Comparison of ENCODE assay signal across 8 mouse cellular contexts in the genomic region with DNA sequence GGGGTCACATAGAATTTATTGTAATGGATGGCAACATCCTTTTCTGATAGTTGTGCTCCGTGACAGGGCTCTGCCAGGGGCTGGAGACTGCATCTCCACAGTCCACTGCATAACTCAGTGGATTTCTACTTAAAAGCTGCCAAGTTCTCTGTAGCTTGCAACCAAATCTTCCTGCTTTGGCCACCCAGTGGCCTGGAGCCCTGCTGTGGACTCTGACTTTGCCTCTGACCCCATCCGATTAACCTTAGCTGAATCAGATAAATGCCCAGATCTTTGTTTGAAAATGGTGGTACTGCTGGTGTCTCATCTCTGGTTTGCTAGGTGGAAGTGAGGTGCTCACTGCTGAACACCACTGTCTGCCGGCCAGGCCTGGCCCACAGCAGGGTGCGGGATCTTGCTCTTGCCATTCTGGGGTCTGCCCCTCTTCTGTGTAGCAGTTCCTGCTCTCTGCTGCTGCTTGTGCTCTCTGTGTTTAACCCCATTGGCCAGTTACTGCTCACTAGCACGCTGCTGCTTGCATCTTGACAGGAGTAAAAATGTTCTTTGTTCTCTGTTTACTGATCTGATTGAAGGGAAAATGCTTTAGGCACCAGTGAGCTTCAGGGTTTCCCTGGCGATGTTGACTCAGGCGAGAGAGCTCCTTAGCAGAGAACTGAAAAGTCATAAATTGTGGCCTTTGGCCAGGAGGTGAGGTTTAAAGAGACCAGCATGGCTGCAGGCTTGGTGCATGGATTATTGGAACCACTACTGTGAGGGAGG.
A peak's percentile ranks its signal among the peaks of the same experiment; 100 is the strongest.
DNase-seq lines count a peak whose midpoint lies in the region; ATAC-seq and TF ChIP-seq lines count a peak whose summit lies in the region.

No protein-coding gene starts in this region.

- no peak for TF ChIP-seq CTCF in kidney, adult 2 months (conservative IDR thresholded peaks at IDR 0.05; ENCODE audit: insufficient read depth, insufficient read length, low read depth, low read length)

- no peak overlapping the region for H3K4me3 ChIP-seq in forebrain, embryonic 11.5 days (ENCODE audit: low read depth, low read length)
- H3K4me3 ChIP-seq in kidney, adult 2 months (ENCODE audit: insufficient read depth, low read depth, low read length) = no peak overlapping the region
- no peak overlapping the region for H3K4me3 ChIP-seq in midbrain, embryonic 12.5 days

- H3K27me3 ChIP-seq in forebrain, embryonic 11.5 days (ENCODE audit: control insufficient read depth, insufficient read depth, low read length) = no peaks in the 10 kb centered on the region
- H3K27me3 ChIP-seq in kidney, adult 2 months (replicated peaks; ENCODE audit: control insufficient read depth, insufficient read depth, low read length) = no peaks in the 10 kb centered on the region
- H3K27me3 ChIP-seq in midbrain, embryonic 12.5 days = no peaks in the 10 kb centered on the region; the same call in 1 of the 2 replicates

- H3K36me3 ChIP-seq in forebrain, embryonic 11.5 days (ENCODE audit: control insufficient read depth, insufficient read depth, low read length) = no peaks in the 10 kb centered on the region
- no peaks in the 10 kb centered on the region for H3K36me3 ChIP-seq in kidney, adult 2 months (ENCODE audit: control insufficient read depth, insufficient read depth, low read length)
- H3K36me3 ChIP-seq in midbrain, embryonic 12.5 days = peaks cover 37% of the 10 kb centered on the region

- 0 out of 2 replicates have a peak, but pooled peaks have one; percentile 44 for ATAC-seq in forebrain, embryonic 11.5 days (replicated peaks; ENCODE audit: low FRiP score)
- ATAC-seq in midbrain, embryonic 12.5 days (ENCODE audit: low FRiP score, low read depth) = peak; percentile 39; the same call in 1 of the 2 replicates
- no peak for ATAC-seq in cerebellum, adult (ENCODE audit: insufficient number of reproducible peaks, low FRiP score, low TSS enrichment)

- DNase-seq in Muller cell, postnatal 12 days (ENCODE audit: inconsistent ontology term) = peak; percentile 67
- DNase-seq in forebrain, embryonic 11.5 days (ENCODE audit: low spot score) = no peak
- DNase-seq in kidney, adult 2 months = peak; percentile 74
- DNase-seq in frontal cortex, postnatal 25 days (ENCODE audit: low spot score in 2 of 2) = no peak
- DNase-seq in gastrocnemius, postnatal 10 days = no peak
- no peak for DNase-seq in right cerebral cortex, adult 2 months (ENCODE audit: low spot score in 2 of 2)

- no peak overlapping the region for H3K27ac ChIP-seq in forebrain, embryonic 11.5 days (ENCODE audit: low read depth, low read length)
- peak overlapping the region; percentile 62; the same call in 1 of the 2 replicates for H3K27ac ChIP-seq in kidney, adult 2 months (ENCODE audit: insufficient read depth, low read depth, low read length)
- peak overlapping the region; percentile 63 for H3K27ac ChIP-seq in midbrain, embryonic 12.5 days (replicated peaks)

- H3K4me1 ChIP-seq in forebrain, embryonic 11.5 days (replicated peaks; ENCODE audit: control insufficient read depth, insufficient read depth, low read length) = peaks cover 7% of the 10 kb centered on the region; the same call in 1 of the 2 replicates
- peaks cover 10% of the 10 kb centered on the region; the same call in 1 of the 2 replicates for H3K4me1 ChIP-seq in kidney, adult 2 months (ENCODE audit: control insufficient read depth, insufficient read depth, low read length)
- H3K4me1 ChIP-seq in midbrain, embryonic 12.5 days = peaks cover 39% of the 10 kb centered on the region

- H3K9me3 ChIP-seq in forebrain, embryonic 11.5 days (ENCODE audit: control insufficient read depth, low read length) = no peaks in the 10 kb centered on the region
- no peaks in the 10 kb centered on the region for H3K9me3 ChIP-seq in midbrain, embryonic 12.5 days

- WGBS in forebrain, embryonic 11.5 days = 19% methylated on average over 7 of the region's 7 CpGs
- WGBS in kidney, adult 2 months = 47% methylated on average over 7 of the region's 7 CpGs
- 19% methylated on average over 7 of the region's 7 CpGs for WGBS in midbrain, embryonic 12.5 days

- H3K9ac ChIP-seq in forebrain, embryonic 11.5 days (ENCODE audit: low read length) = no peak overlapping the region; the same call in 1 of the 2 replicates
- H3K9ac ChIP-seq in midbrain, embryonic 12.5 days (replicated peaks) = no peak overlapping the region; the same call in 1 of the 2 replicates

- H3K4me2 ChIP-seq in forebrain, embryonic 11.5 days (ENCODE audit: low read depth, low read length, severe bottlenecking) = no peak overlapping the region
- no peak overlapping the region for H3K4me2 ChIP-seq in midbrain, embryonic 12.5 days (replicated peaks)

- no peak for TF ChIP-seq POLR2A in kidney, adult 2 months (IDR thresholded peaks at IDR 0.05; ENCODE audit: low read depth, low read length)

Comparison
In these comparisons a context has a peak if more than half of its experiments do, and no peak if none do; other contexts are left out.
1. DNase-seq: peak in Muller cell, postnatal 12 days (single experiment) and kidney, adult 2 months (single experiment); none in forebrain, embryonic 11.5 days (single experiment), frontal cortex, postnatal 25 days (0 of 2), gastrocnemius, postnatal 10 days (single experiment) and right cerebral cortex, adult 2 months (0 of 2).